ENCODE assay signal across 8 mouse cellular contexts in the genomic region with DNA sequence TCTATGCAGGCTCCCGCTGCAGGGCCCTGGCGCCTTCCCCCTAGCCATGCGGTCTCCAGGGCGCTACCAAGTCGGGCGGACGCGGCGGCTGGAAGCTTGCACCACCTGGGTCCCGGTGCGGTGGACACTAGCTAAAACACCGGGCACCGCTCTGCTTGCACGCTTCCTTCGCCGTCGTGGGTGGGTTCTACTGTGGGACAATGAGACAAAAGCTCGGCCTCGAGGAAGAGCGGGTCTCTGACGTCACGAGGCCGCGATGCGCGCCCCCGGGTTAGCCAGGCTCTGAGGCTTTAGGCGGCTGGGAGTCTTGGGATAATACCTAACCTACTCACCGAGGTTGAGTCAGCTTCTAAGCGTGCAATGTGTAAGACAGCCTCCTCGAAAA. TPM values are rescaled to one million over a fixed set of nuclear protein-coding genes. Genes with fewer than 3 reads are reported as not detected.
DNase-seq lines count a peak whose midpoint lies in the region; ATAC-seq and TF ChIP-seq lines count a peak whose summit lies in the region.

No protein-coding gene starts in this region.

- no peak for TF ChIP-seq CTCF in G1E (IDR thresholded peaks at IDR 0.05; ENCODE audit: low read depth, low read length)
- TF ChIP-seq CTCF in left cerebral cortex, adult 2 months (IDR thresholded peaks at IDR 0.05) = no peak

- peak overlapping the region; percentile 87 for H3K4me2 ChIP-seq in forebrain, embryonic 13.5 days
- H3K4me2 ChIP-seq in hindbrain, embryonic 15.5 days = peak overlapping the region; percentile 94

- intact Hi-C loops in left cerebral cortex, adult 2 months (cut with DNase I) = loop anchor here (1.0 to 5.0 kb wide), 2 partner anchors 52 to 142 kb away; partner anchors contain the start of gene Wdr43

- H3K9ac ChIP-seq in forebrain, embryonic 13.5 days = peak overlapping the region; percentile 94
- peak overlapping the region; percentile 92 for H3K9ac ChIP-seq in hindbrain, embryonic 15.5 days

- peaks cover 44% of the 10 kb centered on the region for H3K4me1 ChIP-seq in G1E (ENCODE audit: insufficient read depth, low read depth, low read length)
- peaks cover 15% of the 10 kb centered on the region for H3K4me1 ChIP-seq in forebrain, embryonic 13.5 days
- peaks cover 23% of the 10 kb centered on the region for H3K4me1 ChIP-seq in hindbrain, embryonic 15.5 days (replicated peaks)

- no peaks in the 10 kb centered on the region for H3K9me3 ChIP-seq in G1E (replicated peaks)
- H3K9me3 ChIP-seq in forebrain, embryonic 13.5 days (replicated peaks) = no peaks in the 10 kb centered on the region
- no peaks in the 10 kb centered on the region for H3K9me3 ChIP-seq in hindbrain, embryonic 15.5 days

- WGBS in forebrain, embryonic 13.5 days = under 1% methylated on average over 29 of the region's 31 CpGs
- under 1% methylated on average over 31 of the region's 31 CpGs for WGBS in hindbrain, embryonic 15.5 days

- DNase-seq in G1E (ENCODE audit: low spot score) = peak; percentile 65
- DNase-seq in c-Kit-positive CD71-negative TER-119-negative erythroid progenitor cells, embryonic 14.5 days (ENCODE audit: low read depth) = peak; percentile 37
- DNase-seq in left cerebral cortex, adult 2 months (ENCODE audit: extremely low spot score in 1 of 2, low spot score in 2 of 2) = peak; percentile 66 to 68
- DNase-seq in lung, postnatal 4 days = peak; percentile 75 to 80
- peak; percentile 67 to 71 for DNase-seq in right cerebral cortex, adult 2 months (ENCODE audit: low spot score in 2 of 2)
- peak; percentile 55 to 57 for DNase-seq in urinary bladder, postnatal 36 days (ENCODE audit: low spot score in 2 of 2)

- no peaks in the 10 kb centered on the region for H3K27me3 ChIP-seq in G1E (ENCODE audit: insufficient read depth, low read length)
- H3K27me3 ChIP-seq in forebrain, embryonic 13.5 days = no peaks in the 10 kb centered on the region
- H3K27me3 ChIP-seq in hindbrain, embryonic 15.5 days = no peaks in the 10 kb centered on the region

- H3K27ac ChIP-seq in forebrain, embryonic 13.5 days = peak overlapping the region; percentile 98
- peak overlapping the region; percentile 99 for H3K27ac ChIP-seq in hindbrain, embryonic 15.5 days (replicated peaks)
- H3K27ac ChIP-seq in left cerebral cortex, adult 2 months = peak overlapping the region; percentile 97

- peaks cover 11% of the 10 kb centered on the region for H3K36me3 ChIP-seq in G1E (replicated peaks)
- no peaks in the 10 kb centered on the region for H3K36me3 ChIP-seq in forebrain, embryonic 13.5 days (ENCODE audit: poor library complexity, severe bottlenecking)
- no peaks in the 10 kb centered on the region for H3K36me3 ChIP-seq in hindbrain, embryonic 15.5 days

- H3K4me3 ChIP-seq in G1E (ENCODE audit: low read depth, low read length) = peak overlapping the region; percentile 96
- peak overlapping the region; percentile 86 for H3K4me3 ChIP-seq in forebrain, embryonic 13.5 days
- peak overlapping the region; percentile 94 for H3K4me3 ChIP-seq in hindbrain, embryonic 15.5 days
- peak overlapping the region; percentile 95 for H3K4me3 ChIP-seq in left cerebral cortex, adult 2 months

- no peak; the same call in 1 of the 2 replicates for ATAC-seq in G1E (ENCODE audit: extremely low read depth, insufficient number of reproducible peaks, low FRiP score, poor library complexity, severe bottlenecking)
- ATAC-seq in forebrain, embryonic 13.5 days = no peak; the same call in 1 of the 2 replicates
- ATAC-seq in hindbrain, embryonic 15.5 days (ENCODE audit: low FRiP score, low read depth) = peak; percentile 87; the same call in 1 of the 2 replicates

RNA-seq across cellular contexts. Expression of gene Smchd1, which starts 0.6 kb away (rescaled TPM):
- total RNA-seq in G1E (2014; fragmentation: Nextera tagmentation) (319 and 338 TPM in 2 replicates), G1E (2017) (230 and 243 TPM in 2 replicates)
- polyA plus RNA-seq in G1E (2012) = 9.9 and 10.0 TPM in 2 replicates
- polyA plus RNA-seq in forebrain, embryonic 13.5 days (2015; fragmentation: Nextera tagmentation; extraction: Ambion mirVana) = 68.9 and 77.3 TPM in 2 replicates
- 44.0 and 48.9 TPM in 2 replicates for polyA plus RNA-seq in hindbrain, embryonic 15.5 days (2015; fragmentation: Nextera tagmentation; extraction: Ambion mirVana)
- 10 to 100 TPM; 32.5 to 34.5 TPM for total RNA-seq in left cerebral cortex, adult 2 months (2021)

RNA-seq across cellular contexts. Expression of gene Gm4707, which starts 16.0 kb away (rescaled TPM):
- total RNA-seq in G1E (2014; fragmentation: Nextera tagmentation) = 4.7 and 59.5 TPM in 2 replicates
- 2.4 and 2.7 TPM in 2 replicates for total RNA-seq in G1E (2017)
- polyA plus RNA-seq in G1E (2012) = not detected in 2 replicates
- polyA plus RNA-seq in forebrain, embryonic 13.5 days (2015; fragmentation: Nextera tagmentation; extraction: Ambion mirVana) = 2.8 and 4.0 TPM in 2 replicates
- 2.7 and 3.9 TPM in 2 replicates for polyA plus RNA-seq in hindbrain, embryonic 15.5 days (2015; fragmentation: Nextera tagmentation; extraction: Ambion mirVana)
- 1 to 10 TPM; 1.5 to 4.4 TPM for total RNA-seq in left cerebral cortex, adult 2 months (2021)

RNA-seq across cellular contexts. Expression of gene Ndc80, which starts 51.0 kb away (rescaled TPM):
- 118 and 120 TPM in 2 replicates for total RNA-seq in G1E (2014; fragmentation: Nextera tagmentation)
- 95.7 and 110 TPM in 2 replicates for total RNA-seq in G1E (2017)
- 3.4 and 8.3 TPM in 2 replicates for polyA plus RNA-seq in G1E (2012)
- 44.7 and 45.9 TPM in 2 replicates for polyA plus RNA-seq in forebrain, embryonic 13.5 days (2015; fragmentation: Nextera tagmentation; extraction: Ambion mirVana)
- polyA plus RNA-seq in hindbrain, embryonic 15.5 days (2015; fragmentation: Nextera tagmentation; extraction: Ambion mirVana) = 8.1 and 9.9 TPM in 2 replicates
- under 1 TPM; 0.45 to 0.47 TPM for total RNA-seq in left cerebral cortex, adult 2 months (2021)
